Mouse (Mus musculus) G1E-ER4 (cell line): Measurements from ENCODE around the gene Blnk. TPM values are rescaled to one million over a fixed set of nuclear protein-coding genes. Genes with fewer than 3 reads are reported as not detected.

Experiments
- GATA1 ChIP-seq: IDR thresholded peaks from one replicate; pipeline ENCODE4 v1.8.0; 2012; ENCODE audit warnings: low read length, inconsistent platforms
- polyA plus RNA-seq: library from polyadenylated mRNA; stranded (reverse); fragments of >175 nt; gene quantifications from 2 replicates; pipeline ENCODE4 v1.2.3, GENCODE M21; 2012

Gene Blnk
- polyA plus RNA-seq, 1 experiment, result 0.03 TPM

DNA sequence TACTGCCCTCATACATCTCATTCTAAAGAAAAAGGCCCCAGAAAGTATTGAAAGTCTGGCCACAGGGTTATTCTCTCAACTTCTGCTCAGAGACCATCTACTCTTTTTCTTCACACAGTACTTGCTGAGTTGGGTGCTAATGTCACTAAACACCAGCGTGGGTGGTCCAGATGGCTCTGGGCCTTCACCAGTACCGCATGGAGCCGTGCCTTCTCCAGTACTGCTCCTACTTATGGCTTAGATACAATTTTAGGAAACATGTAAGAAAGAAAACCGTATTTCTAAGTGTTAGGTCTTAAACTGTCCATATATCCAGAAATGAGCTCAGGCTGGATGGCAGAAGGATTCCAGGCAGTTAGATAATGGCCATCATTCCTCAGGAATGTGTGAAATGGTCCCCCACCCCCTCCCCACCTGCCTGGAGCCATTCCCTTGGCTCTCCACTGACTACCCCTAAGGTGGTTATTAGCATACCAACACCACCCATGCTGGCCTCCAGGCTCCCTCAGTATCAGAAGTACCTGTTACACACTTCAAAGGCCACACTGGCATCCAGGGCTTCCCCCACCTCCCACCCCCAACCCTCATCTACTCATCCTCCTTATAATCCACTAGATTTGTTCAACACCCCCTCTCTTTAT, 47.3 kb downstream of the Blnk start:
- TF ChIP-seq GATA1, result no peak

DNA sequence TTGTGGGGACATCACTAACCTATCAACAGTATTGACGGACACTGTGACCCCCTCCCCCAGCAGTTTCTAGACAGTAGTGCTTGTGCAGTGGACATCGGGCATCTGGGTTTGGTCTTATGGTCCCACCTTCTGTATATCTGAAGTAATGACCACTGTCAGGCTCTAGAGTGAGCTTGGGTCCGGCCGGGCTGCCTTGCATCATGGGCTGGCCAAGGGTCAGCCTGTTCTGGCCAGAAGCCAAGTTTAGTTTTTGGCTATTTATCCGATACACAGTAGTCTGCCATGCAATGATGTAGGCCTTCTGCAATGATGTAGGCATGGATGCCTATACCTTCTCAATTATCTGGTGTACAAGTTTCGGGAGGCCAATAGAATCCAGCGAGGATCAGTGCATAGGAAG, 50.8 kb downstream of the Blnk start:
- TF ChIP-seq GATA1, result no peak

DNA sequence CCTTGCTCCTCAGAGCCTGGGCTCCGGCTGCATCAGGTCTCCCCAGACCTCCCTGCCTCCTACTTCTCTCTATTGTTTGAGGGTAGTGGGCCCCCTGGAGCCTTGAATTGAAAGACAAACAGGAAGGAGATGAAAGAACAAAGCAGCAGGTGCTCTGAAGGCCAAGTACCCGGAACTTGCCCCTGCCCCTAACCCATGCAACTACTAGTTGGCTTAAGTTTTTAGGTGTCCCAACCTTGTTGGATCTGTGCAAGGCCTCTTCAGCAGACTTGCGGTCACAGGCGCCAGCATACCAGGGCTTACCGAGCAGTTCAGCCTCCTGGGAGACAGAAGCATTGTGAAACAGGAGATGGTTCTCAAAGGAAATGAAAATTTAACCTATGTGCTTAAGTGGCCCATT, 58.3 kb downstream of the Blnk start:
- TF ChIP-seq GATA1, result no peak

DNA sequence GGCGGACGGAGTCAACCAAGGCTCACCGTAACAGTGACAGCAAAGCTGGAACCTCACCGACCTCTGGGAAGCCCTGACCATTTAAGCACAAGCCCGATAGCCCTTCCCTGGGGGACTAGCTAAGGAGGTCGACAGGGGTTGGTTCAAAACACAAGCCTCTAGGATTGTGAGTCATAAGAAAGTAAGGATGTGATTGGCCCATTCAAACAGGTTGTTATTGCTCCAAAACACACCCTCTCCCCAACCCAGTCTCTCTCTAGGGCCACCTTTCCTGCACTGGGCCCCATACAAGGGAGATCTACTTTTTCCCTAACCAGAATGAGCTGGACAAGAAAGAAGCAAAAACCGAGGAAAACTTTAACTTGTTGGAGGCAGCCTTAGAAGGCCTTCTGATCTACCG, 59.0 kb downstream of the Blnk start:
- TF ChIP-seq GATA1, result no peak

DNA sequence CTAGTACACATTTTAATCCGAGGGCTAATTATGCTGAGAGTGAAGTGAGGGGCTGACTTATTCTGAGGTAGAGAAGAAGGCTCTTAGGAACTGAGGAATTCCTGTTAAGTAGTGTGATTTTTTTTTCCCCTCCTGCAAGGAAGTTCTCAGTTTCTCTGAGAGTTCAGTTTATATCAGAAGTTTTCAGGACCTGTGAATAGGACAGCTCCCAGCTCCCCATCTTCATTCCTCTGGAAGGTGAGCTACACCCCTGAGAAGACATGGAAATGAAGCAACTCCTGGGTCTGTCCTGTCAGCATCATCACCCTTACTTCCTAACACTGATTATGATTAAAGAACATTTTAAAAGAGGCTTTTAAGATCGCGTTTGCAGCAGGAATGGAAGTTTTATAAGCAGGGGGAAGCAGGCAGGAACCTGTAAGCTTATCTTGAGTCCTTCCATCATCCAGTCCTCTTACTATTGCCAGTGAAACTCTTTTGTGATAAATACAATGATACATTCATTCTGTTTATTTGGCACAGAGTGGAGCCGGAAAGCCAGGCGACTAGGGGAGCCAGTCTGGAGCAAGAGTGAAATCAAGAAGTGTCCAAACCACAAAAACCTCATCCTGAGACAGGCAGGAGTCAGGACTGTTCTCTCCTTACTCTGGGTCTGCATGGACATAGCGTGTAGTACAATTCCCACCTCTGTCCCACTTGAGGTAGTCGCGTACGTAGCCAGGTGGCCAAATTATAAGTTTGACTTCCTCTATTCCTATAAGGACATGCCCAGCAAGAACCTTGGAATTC, 62.6 kb downstream of the Blnk start:
- TF ChIP-seq GATA1, result no peak

DNA sequence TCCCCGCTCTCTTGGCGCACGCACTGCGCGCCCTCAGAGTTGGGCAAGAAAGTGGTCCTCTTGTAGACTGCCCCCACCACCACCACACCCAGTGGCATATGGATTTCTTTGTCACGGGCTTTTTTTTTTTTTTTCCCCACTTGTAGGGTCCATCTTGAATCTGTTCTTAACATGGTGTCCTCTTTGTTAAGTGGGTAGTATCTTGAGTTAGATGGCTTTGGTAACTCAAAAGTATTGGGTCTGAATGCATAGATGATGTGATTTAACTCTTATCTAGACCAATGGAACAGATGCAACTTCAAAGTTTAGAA, 99.0 kb downstream of the Blnk start:
- TF ChIP-seq GATA1, result no peak

DNA sequence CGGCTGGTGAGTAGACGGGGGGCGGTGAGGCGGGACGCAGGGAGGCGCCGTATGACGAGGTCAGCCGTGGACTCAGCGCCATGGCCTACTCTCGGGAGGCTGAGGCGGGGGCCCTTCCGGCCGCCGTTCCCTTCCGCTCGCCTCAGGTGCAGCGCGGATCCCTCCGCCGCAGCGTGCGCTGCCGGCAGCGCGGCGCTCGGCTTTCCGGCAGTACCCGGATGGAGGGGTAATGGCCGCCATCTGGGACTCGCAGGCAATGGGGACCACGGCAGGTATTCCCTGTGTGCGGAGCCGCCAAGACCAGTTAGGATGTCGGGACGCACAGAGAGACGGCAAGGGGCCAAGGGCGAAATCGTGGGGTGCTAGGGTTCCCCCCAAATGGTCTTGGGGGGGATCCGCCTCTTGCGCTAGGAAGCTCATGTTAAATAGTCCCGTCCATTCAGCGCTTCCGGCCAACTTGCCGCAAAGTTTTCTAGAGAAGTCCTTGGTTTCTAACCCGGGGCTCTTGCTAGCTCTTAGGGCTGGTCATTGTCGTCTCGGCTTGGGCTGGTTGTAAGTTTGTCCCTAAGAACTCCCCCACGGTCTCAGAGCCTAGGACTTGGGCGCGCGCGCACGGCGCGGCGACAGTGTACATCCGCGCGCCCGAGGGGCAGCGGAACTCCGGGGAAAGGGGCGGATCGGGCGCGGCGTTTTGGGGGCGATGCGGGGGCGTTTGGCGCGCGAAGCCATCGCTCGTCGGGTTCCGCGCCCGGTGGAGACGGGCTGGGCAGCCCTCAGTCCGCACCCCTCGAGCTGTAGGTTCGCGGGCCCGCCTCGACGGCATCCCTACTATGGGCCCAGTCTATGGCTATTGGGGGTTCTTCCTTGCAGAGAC, 99.6 kb downstream of the Blnk start, which contains the start of gene Zfp518a:
Gene Zfp518a, plus strand, starts transcription at position 187 of the 874 bp plus-strand sequence.
- TF ChIP-seq GATA1, result no peak

DNA sequence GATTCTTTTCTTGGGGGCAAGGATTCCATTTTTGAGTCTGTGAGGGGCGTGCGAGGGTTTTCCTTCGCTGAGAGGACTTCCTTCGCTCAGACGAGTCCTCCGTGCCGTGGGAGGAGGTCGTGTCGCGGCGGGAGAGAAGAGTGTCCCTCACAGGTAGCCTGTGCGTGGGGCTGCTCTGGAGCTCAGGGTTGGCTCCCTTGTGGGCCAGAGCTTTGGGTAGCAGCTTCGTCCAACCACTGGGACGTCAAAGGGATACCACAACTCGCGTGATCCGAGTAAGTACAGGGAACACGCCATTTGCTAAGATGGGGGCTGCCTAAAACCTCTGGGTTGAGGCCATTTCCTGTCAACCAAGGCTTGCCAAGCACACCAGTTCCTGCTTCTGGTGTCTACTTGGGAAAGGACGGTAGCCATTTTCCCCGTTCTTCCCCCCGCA, 100.2 kb downstream of the Blnk start:
- no peak for TF ChIP-seq GATA1

DNA sequence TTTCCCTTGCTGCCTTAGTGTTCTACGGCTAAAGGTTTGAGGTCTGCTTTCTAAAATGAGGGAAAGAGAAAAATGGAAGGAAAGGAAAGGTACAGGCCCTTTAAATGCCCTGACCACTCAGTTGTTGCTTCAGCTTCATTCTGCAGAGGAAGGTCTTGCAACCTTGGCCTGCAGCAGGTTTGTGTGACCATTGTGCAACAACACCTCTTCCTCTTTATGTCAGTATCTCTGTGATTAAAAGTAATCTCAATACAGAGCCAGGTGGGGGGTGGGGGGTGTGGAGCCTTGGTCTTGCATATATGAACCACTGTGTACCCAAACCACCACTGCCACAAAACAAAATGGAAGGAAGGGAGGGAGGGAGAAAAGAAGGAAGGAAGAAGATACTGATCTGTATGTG, 105.4 kb downstream of the Blnk start:
- TF ChIP-seq GATA1, result no peak

DNA sequence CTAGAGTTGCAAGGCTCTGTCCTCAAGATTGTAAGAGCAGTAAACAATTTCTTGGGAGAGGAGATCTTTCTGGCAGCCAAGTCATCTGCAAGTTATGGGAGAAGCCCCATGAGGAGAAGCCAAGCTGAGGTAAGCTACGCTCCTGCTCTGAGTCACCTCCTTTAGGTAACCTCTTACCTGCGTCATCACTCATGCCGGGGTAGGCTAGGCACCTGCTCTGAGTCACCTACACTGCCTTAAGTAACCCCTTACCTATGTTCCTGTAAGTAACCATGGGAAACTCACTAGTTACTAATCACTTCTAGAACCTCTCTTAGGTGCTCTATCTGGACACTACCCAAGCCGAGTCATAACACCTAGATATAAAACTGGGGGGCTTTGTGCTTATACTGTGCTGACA, 112.6 kb downstream of the Blnk start:
- no peak for TF ChIP-seq GATA1

Other genes with a start within 250 kb of the Blnk start
- 0.02 TPM in 2 replicates for gene Cc2d2b, start 245.8 kb downstream of the Blnk start, polyA plus RNA-seq
- 3.4 and 4.0 TPM in 2 replicates for gene Ccnj, start 163.3 kb downstream of the Blnk start, polyA plus RNA-seq
- not detected in 2 replicates for gene Zfp518a, start 99.8 kb downstream of the Blnk start, polyA plus RNA-seq
- gene Dntt, start 34.7 kb upstream of the Blnk start, polyA plus RNA-seq, result not detected in 2 replicates
- gene Opalin, start 82.6 kb upstream of the Blnk start, polyA plus RNA-seq, result not detected in 2 replicates
- not detected in 2 replicates for gene Tll2, start 212.3 kb upstream of the Blnk start, polyA plus RNA-seq